Mouse (Mus musculus) liver, embryonic 14.5 days (tissue): ENCODE data around the gene Nfkbid.

Experiments used
- CTCF ChIP-seq: IDR thresholded peaks from 2 replicates; pipeline ENCODE4 v1.5.1; 2016; ENCODE audit warnings: antibody characterized with exemption, low read depth, control low read depth
- EP300 ChIP-seq: IDR thresholded peaks from 2 replicates; pipeline ENCODE4 v1.6.1; 2016; ENCODE audit warnings: antibody characterized with exemption, low read depth

DNA sequence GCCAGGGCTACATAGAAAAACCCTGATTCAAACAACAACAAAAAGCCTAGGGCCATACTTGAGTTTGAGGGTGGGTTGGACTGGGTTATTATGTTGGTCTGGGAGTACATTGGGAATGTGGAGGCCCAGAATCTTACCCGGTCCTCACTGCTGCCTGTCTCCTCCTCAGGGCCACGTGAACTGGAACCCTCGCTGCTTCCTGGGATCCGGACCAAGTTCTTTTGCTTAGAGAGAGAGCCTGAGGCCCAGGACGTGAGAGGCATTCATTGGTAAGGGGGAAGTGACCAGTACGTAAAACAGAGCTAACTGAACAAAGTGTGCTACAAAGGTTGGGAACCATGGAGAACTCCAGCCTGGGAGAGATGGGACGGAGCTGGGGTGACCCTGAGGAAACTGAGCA is 28.7 kb downstream of the Nfkbid start:
- TF ChIP-seq CTCF (no peak), EP300 (no peak)
